Mouse (Mus musculus): ENCODE data around the gene Tex22. TPM values are rescaled to one million over a fixed set of nuclear protein-coding genes. Genes with fewer than 3 reads are reported as not detected.

Tex22 gene
- 0.55 TPM in 1 of 2 replicates, not detected in the other for polyA plus RNA-seq (2012; rRNA removed)

GRCm38 (mm10) chr12:113074329-113075062 lies at the start of gene Tex22:
TSS of gene Tex22 (plus strand) at chr12:113074502.

GRCm38 (mm10) chr12:113097749-113098281 lies 23.5 kb downstream of the Tex22 start, which contains the start of gene Mta1:
TSS of gene Mta1 (plus strand) at chr12:113098278.

Other genes with a start within 250 kb of the Tex22 start
- 33.5 and 36.9 TPM in 2 replicates for gene Cdca4, start 245.1 kb upstream of the Tex22 start, polyA plus RNA-seq (2012; rRNA removed)
- gene Gpr132, start 206.3 kb upstream of the Tex22 start, polyA plus RNA-seq (2012; rRNA removed), result 3.0 TPM in 2 replicates
- gene Jag2, start 144.7 kb upstream of the Tex22 start, polyA plus RNA-seq (2012; rRNA removed), result 51.9 and 56.8 TPM in 2 replicates
- gene Nudt14, start 132.4 kb upstream of the Tex22 start, polyA plus RNA-seq (2012; rRNA removed), result 59.3 and 65.9 TPM in 2 replicates
- 154 and 177 TPM in 2 replicates for gene Btbd6, start 98.0 kb upstream of the Tex22 start, polyA plus RNA-seq (2012; rRNA removed)
- 187 and 302 TPM in 2 replicates for gene Brf1, start 73.8 kb upstream of the Tex22 start, polyA plus RNA-seq (2012; rRNA removed)
- 62.7 and 66.0 TPM in 2 replicates for gene Pacs2, start 60.0 kb upstream of the Tex22 start, polyA plus RNA-seq (2012; rRNA removed)
- 179 and 223 TPM in 2 replicates for gene Mta1, start 23.8 kb downstream of the Tex22 start, polyA plus RNA-seq (2012; rRNA removed)
- 434 and 442 TPM in 2 replicates for gene Crip2, start 65.7 kb downstream of the Tex22 start, polyA plus RNA-seq (2012; rRNA removed)
- gene Crip1, start 71.8 kb downstream of the Tex22 start, polyA plus RNA-seq (2012; rRNA removed), result 603 and 886 TPM in 2 replicates
- 13.4 and 19.0 TPM in 2 replicates for gene Tedc1, start 81.9 kb downstream of the Tex22 start, polyA plus RNA-seq (2012; rRNA removed)
- 11.3 and 12.8 TPM in 2 replicates for gene Tmem121, start 111.4 kb downstream of the Tex22 start, polyA plus RNA-seq (2012; rRNA removed)

Measured in ovary, adult 2 months (tissue).